Comparison of ENCODE assay signal across 8 mouse cellular contexts in genomic region chr16:49288096-49288714, GRCm38 (mm10).
DNase-seq lines count a peak whose midpoint lies in the region; ATAC-seq and TF ChIP-seq lines count a peak whose summit lies in the region.
"Had no signal": no experiment of that assay in that cellular context is flagged by ENCODE, and none has a peak within 500 bp of the region (broad histone marks: within the 10 kb centered on the region; RNA-seq: fewer than 3 reads in every experiment).

No protein-coding gene starts in this region.

- H3K4me3 ChIP-seq in heart, embryonic 10.5 days, result no peak overlapping the region
- H3K4me3 ChIP-seq in layer of hippocampus, adult 2 months, result no peak overlapping the region
- H3K4me3 ChIP-seq in liver, embryonic 12.5 days, result no peak overlapping the region

- H3K27ac ChIP-seq in heart, embryonic 10.5 days, result no peak overlapping the region
- peak overlapping the region; percentile 58 for H3K27ac ChIP-seq in layer of hippocampus, adult 2 months
- no peak overlapping the region for H3K27ac ChIP-seq in liver, embryonic 12.5 days

- no peaks in the 10 kb centered on the region for H3K27me3 ChIP-seq in heart, embryonic 10.5 days (ENCODE audit: insufficient read depth, poor library complexity, severe bottlenecking)
- no peaks in the 10 kb centered on the region for H3K27me3 ChIP-seq in liver, embryonic 12.5 days (replicated peaks)

- H3K4me2 ChIP-seq in liver, embryonic 12.5 days, result no peak overlapping the region

- intact Hi-C loops in heart, postnatal 36 days (cut with DNase I), result no loop called here

- 86% methylated on average over 4 of the region's 4 CpGs for WGBS in heart, embryonic 10.5 days
- 71% methylated on average over 4 of the region's 4 CpGs for WGBS in liver, embryonic 12.5 days (ENCODE audit: insufficient replicate concordance)

- no peaks in the 10 kb centered on the region for H3K36me3 ChIP-seq in heart, embryonic 10.5 days
- H3K36me3 ChIP-seq in liver, embryonic 12.5 days, result no peaks in the 10 kb centered on the region

- no peak overlapping the region for H3K9ac ChIP-seq in liver, embryonic 12.5 days
- H3K9ac ChIP-seq: liver, postnatal 0 days had no signal

- no peaks in the 10 kb centered on the region for H3K9me3 ChIP-seq in heart, embryonic 10.5 days
- H3K9me3 ChIP-seq in liver, embryonic 12.5 days (replicated peaks), result no peaks in the 10 kb centered on the region

- no peak for TF ChIP-seq CTCF in layer of hippocampus, adult 2 months (conservative IDR thresholded peaks at IDR 0.05)

- no peak for ATAC-seq in liver, embryonic 12.5 days
- ATAC-seq: liver, postnatal 0 days had no signal

- peak; percentile 6 to 24 for DNase-seq in heart, postnatal 36 days
- DNase-seq in heart, embryonic 10.5 days (ENCODE audit: low spot score), result no peak
- peak; percentile 22 for DNase-seq in right cerebral cortex, adult 18-20 months
- DNase-seq in right cerebral cortex, postnatal 25 days, result no peak
- DNase-seq in layer of hippocampus, adult 2 months (ENCODE audit: low spot score in 2 of 2), result peak; percentile 37
- no peak for DNase-seq in ovary, postnatal 14 days (ENCODE audit: low spot score)
- DNase-seq: liver, postnatal 0 days had no signal

- no peaks in the 10 kb centered on the region for H3K4me1 ChIP-seq in heart, embryonic 10.5 days
- H3K4me1 ChIP-seq in liver, embryonic 12.5 days, result no peaks in the 10 kb centered on the region

Comparison
In these comparisons a context has a peak if more than half of its experiments do, and no peak if none do; other contexts are left out.
1. DNase-seq: peak in heart, postnatal 36 days (2 of 2), right cerebral cortex, adult 18-20 months (single experiment) and layer of hippocampus, adult 2 months (2 of 2); none in heart, embryonic 10.5 days (single experiment), right cerebral cortex, postnatal 25 days (single experiment) and ovary, postnatal 14 days (single experiment).